Mouse (Mus musculus): ENCODE measurements around the gene Ak8. TPM values are rescaled to one million over a fixed set of nuclear protein-coding genes. Genes with fewer than 3 reads are reported as not detected.

Ak8 gene
- polyA plus RNA-seq, 1 experiment from 2014 or later: 1.3 TPM

- H3K4me2 ChIP-seq (ENCODE audit: low read length): no peak overlapping the region
- H3K36me3 ChIP-seq (ENCODE audit: insufficient read depth, low read length): no peaks in the 10 kb centered on the region
- H3K9me3 ChIP-seq (replicated peaks; ENCODE audit: low read length): no peaks in the 10 kb centered on the region
- 55% methylated on average over 5 of the region's 5 CpGs for WGBS
- no peak overlapping the region for H3K27ac ChIP-seq
- no peak for TF ChIP-seq CTCF (IDR thresholded peaks at IDR 0.05; ENCODE audit: low read depth)
- H3K4me3 ChIP-seq (replicated peaks; ENCODE audit: low read depth, low read length): no peak overlapping the region
- ATAC-seq (replicated peaks; ENCODE audit: low FRiP score, low read depth): no peak
- no peak for DNase-seq (ENCODE audit: low spot score)
- H3K4me1 ChIP-seq (replicated peaks; ENCODE audit: insufficient read depth, low read length): 0 out of 2 replicates have a peak, but pooled peaks cover 2% of the 10 kb centered on the region
- no peaks in the 10 kb centered on the region for H3K27me3 ChIP-seq (ENCODE audit: insufficient read depth, low read length)
- H3K9ac ChIP-seq (ENCODE audit: low read depth, low read length): no peak overlapping the region
These were observed 110.5 kb downstream of the Ak8 start for GRCm38 (mm10) chr2:28810260-28811013.

GRCm38 (mm10) chr2:28818866-28819265 lies 118.9 kb downstream of the Ak8 start:
- H3K4me2 ChIP-seq (ENCODE audit: low read length): no peak overlapping the region
- ATAC-seq (replicated peaks; ENCODE audit: low FRiP score, low read depth) (no peak), DNase-seq (ENCODE audit: low spot score) (no peak)
- WGBS: 64% methylated on average over 4 of the region's 4 CpGs
- no peaks in the 10 kb centered on the region for H3K4me1 ChIP-seq (replicated peaks; ENCODE audit: insufficient read depth, low read length)
- no peak for TF ChIP-seq CTCF (IDR thresholded peaks at IDR 0.05; ENCODE audit: low read depth)
- no peaks in the 10 kb centered on the region for H3K9me3 ChIP-seq (replicated peaks; ENCODE audit: low read length)
- H3K4me3 ChIP-seq (replicated peaks; ENCODE audit: low read depth, low read length): no peak overlapping the region
- H3K9ac ChIP-seq (ENCODE audit: low read depth, low read length): no peak overlapping the region
- H3K36me3 ChIP-seq (ENCODE audit: insufficient read depth, low read length): peaks cover 7% of the 10 kb centered on the region; the same call in 1 of the 2 replicates
- H3K27me3 ChIP-seq (ENCODE audit: insufficient read depth, low read length): no peaks in the 10 kb centered on the region
- H3K27ac ChIP-seq: no peak overlapping the region

GRCm38 (mm10) chr2:28829265-28829664 lies 129.3 kb downstream of the Ak8 start:
- Histone ChIP-seq H3K4me1 (replicated peaks; ENCODE audit: insufficient read depth, low read length) (no peaks in the 10 kb centered on the region), H3K27me3 (ENCODE audit: insufficient read depth, low read length) (no peaks in the 10 kb centered on the region), H3K9me3 (replicated peaks; ENCODE audit: low read length) (no peaks in the 10 kb centered on the region), H3K9ac (ENCODE audit: low read depth, low read length) (no peak overlapping the region), H3K4me2 (ENCODE audit: low read length) (no peak overlapping the region), H3K4me3 (replicated peaks; ENCODE audit: low read depth, low read length) (no peak overlapping the region), H3K27ac (no peak overlapping the region), H3K36me3 (ENCODE audit: insufficient read depth, low read length) (peaks cover 79% of the 10 kb centered on the region)
- ATAC-seq (replicated peaks; ENCODE audit: low FRiP score, low read depth) (no peak; the same call in 1 of the 2 replicates), DNase-seq (ENCODE audit: low spot score) (peak; percentile 60)
- TF ChIP-seq CTCF (IDR thresholded peaks at IDR 0.05; ENCODE audit: low read depth): peak; percentile 76
- 32% methylated on average over 4 of the region's 4 CpGs for WGBS

- Histone ChIP-seq H3K27me3 (ENCODE audit: insufficient read depth, low read length) (no peaks in the 10 kb centered on the region), H3K27ac (peak overlapping the region; percentile 44; the same call in 1 of the 2 replicates), H3K36me3 (ENCODE audit: insufficient read depth, low read length) (peaks cover 23% of the 10 kb centered on the region), H3K9ac (ENCODE audit: low read depth, low read length) (no peak overlapping the region), H3K4me2 (ENCODE audit: low read length) (no peak overlapping the region), H3K4me1 (replicated peaks; ENCODE audit: insufficient read depth, low read length) (peaks cover 15% of the 10 kb centered on the region; the same call in 1 of the 2 replicates), H3K4me3 (replicated peaks; ENCODE audit: low read depth, low read length) (no peak overlapping the region), H3K9me3 (replicated peaks; ENCODE audit: low read length) (no peaks in the 10 kb centered on the region)
- 39% methylated on average over 3 of the region's 3 CpGs for WGBS
- DNase-seq (ENCODE audit: low spot score) (peak; percentile 88), ATAC-seq (replicated peaks; ENCODE audit: low FRiP score, low read depth) (no peak)
- TF ChIP-seq CTCF (IDR thresholded peaks at IDR 0.05; ENCODE audit: low read depth): no peak
These were observed 136.4 kb downstream of the Ak8 start for GRCm38 (mm10) chr2:28836181-28836940.

- peaks cover 15% of the 10 kb centered on the region; the same call in 1 of the 2 replicates for H3K4me1 ChIP-seq (replicated peaks; ENCODE audit: insufficient read depth, low read length)
- WGBS: under 1% methylated on average over 53 of the region's 53 CpGs
- H3K27ac ChIP-seq: peak overlapping the region; percentile 90
- H3K27me3 ChIP-seq (ENCODE audit: insufficient read depth, low read length): no peaks in the 10 kb centered on the region
- H3K9me3 ChIP-seq (replicated peaks; ENCODE audit: low read length): no peaks in the 10 kb centered on the region
- peak overlapping the region; percentile 70 for H3K4me2 ChIP-seq (ENCODE audit: low read length)
- H3K36me3 ChIP-seq (ENCODE audit: insufficient read depth, low read length): peaks cover under 1% of the 10 kb centered on the region; the same call in 1 of the 2 replicates
- TF ChIP-seq CTCF (IDR thresholded peaks at IDR 0.05; ENCODE audit: low read depth): no peak
- peak overlapping the region; percentile 68 for H3K4me3 ChIP-seq (replicated peaks; ENCODE audit: low read depth, low read length)
- peak overlapping the region; percentile 81 for H3K9ac ChIP-seq (ENCODE audit: low read depth, low read length)
- peak; percentile 34 for ATAC-seq (replicated peaks; ENCODE audit: low FRiP score, low read depth)
- DNase-seq (ENCODE audit: low spot score): peak; percentile 9
These were observed 139.7 kb downstream of the Ak8 start for GRCm38 (mm10) chr2:28839501-28840221.

Data from kidney, postnatal 0 days (tissue).